Mouse (Mus musculus): ENCODE measurements around the gene Alkbh4.

- peak; percentile 89 for TF ChIP-seq CTCF (IDR thresholded peaks at IDR 0.05; ENCODE audit: borderline replicate concordance, insufficient read depth, low read length)
- TF ChIP-seq POLR2A (IDR thresholded peaks at IDR 0.05; ENCODE audit: low read depth, low read length) = peak; percentile 74; the same call in 1 of the 2 replicates
These were observed 19.8 kb upstream of the Alkbh4 start, which contains the start of gene Polr2j for GRCm38 (mm10) chr5:136115891-136116783.

All from embryonic fibroblast, embryonic 13.5 days (primary cell).